Mouse (Mus musculus) ZHBTc4 (cell line): Measurements from ENCODE around the gene Slc25a28.

Experiments
- DNase-seq: peaks from one replicate; pipeline ENCODE4 v3.0.0-alpha.2; 2011; ENCODE audit warnings: low read depth, low spot score

The Slc25a28 gene

GRCm38 (mm10) chr19:43642843-43643242 is 31.8 kb downstream of the Slc25a28 start:
- DNase-seq, result peak; percentile 28

GRCm38 (mm10) chr19:43641833-43642232 is 32.8 kb downstream of the Slc25a28 start:
- no peak for DNase-seq

DNA sequence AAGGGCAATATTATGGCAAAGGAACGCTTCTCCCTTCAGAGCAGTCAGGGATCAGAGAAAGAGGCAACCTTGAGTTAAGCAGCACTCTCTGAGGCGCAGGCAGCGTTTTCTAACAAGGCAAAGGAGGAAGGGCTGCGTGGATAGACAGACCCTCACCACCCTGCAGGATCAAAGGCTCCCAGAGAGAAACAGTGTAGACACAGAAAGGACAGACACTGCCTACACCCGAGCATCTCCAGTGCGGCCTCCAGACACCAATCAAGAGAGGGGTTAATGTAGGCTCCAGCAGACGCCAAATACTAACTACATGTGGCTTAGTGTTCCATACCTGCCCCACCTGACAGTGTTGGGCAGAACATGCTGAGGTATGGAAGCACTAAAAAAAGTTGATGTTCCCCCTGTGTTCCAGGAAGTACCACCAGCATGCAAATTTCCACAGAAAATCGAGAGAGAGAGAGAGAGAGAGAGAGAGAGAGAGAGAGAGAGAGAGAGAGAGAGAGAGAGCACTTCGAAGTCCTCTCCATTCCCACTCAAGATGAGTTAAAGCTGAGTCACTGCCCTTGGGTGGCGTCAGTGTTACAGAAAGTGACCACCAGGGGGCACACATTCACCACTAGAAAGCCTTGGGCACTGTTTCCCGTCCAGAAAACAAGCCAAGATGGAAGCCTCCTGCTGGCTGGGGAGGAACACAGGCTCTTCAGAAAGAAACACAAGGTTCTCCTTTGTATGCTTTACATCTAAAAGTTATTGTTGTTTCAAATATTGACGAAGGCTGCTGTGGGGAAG is 44.0 kb downstream of the Slc25a28 start:
- peak; percentile 94 for DNase-seq

- DNase-seq, result no peak
Measured at GRCm38 (mm10) chr19:43629088-43629487, 45.6 kb downstream of the Slc25a28 start.

- peak; percentile 80 for DNase-seq
Measured at GRCm38 (mm10) chr19:43627345-43627744, 47.3 kb downstream of the Slc25a28 start.

DNA sequence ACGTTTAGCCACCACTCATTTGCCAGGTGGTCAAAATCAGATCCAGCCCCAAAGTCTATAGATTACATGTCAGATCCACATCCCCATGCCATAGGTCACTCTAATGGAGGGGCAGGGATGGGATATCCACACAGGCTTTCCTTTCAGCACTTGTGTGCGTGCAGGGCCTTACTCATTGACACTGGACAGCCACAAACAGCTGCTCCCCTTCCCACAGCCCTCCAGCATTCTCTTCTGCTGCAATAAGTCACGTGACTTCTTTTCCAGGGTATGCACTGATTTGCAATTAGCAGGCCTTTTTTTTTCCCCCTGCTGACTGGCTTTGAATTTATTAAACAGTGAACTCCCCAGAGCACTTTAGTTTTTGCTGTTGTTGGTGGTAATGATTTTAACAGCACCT is 48.5 kb downstream of the Slc25a28 start:
- DNase-seq, result no peak

GRCm38 (mm10) chr19:43623913-43624312 is 50.8 kb downstream of the Slc25a28 start:
- DNase-seq, result peak; percentile 67

- DNase-seq, result no peak
Measured at GRCm38 (mm10) chr19:43619916-43620479, 54.7 kb downstream of the Slc25a28 start.

GRCm38 (mm10) chr19:43618505-43619030 is 56.1 kb downstream of the Slc25a28 start:
- DNase-seq, result no peak

DNA sequence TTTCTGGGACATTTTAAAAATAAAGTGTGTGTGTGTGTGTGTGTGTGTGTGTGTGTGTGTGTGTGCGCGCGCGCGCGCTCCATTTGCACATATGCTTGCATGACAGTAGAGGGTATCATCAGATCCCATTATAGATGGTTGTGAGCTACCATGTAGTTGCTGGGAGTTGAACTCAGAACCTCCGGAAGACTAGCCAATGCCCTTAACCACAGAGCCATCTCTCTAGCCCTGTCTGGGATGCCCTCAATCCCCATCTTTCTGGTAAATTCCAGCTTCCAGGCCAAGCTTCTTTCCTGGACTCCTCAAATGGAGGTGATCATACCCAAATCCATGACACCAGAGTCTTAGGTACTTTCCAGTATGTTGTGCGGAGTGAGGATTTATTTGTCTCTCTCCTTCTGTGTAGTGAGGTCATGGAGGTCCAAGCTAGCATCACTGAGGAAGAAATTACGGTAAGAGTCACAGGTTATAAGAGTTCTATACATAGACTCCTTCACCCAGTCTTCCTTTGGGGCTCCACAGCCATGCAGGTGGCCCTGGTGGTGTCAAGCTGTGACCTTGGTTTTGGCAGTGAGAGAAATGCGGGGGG is 56.8 kb downstream of the Slc25a28 start:
- DNase-seq, result no peak

GRCm38 (mm10) chr19:43616889-43617288 is 57.8 kb downstream of the Slc25a28 start:
- peak; percentile 19 for DNase-seq

- DNase-seq, result peak; percentile 77
Measured at GRCm38 (mm10) chr19:43616415-43616861, 58.2 kb downstream of the Slc25a28 start.

- peak; percentile 38 for DNase-seq
Measured at GRCm38 (mm10) chr19:43615571-43616414, 58.9 kb downstream of the Slc25a28 start.

- peak; percentile 59 for DNase-seq
Measured at GRCm38 (mm10) chr19:43615074-43615445, 59.6 kb downstream of the Slc25a28 start.

DNA sequence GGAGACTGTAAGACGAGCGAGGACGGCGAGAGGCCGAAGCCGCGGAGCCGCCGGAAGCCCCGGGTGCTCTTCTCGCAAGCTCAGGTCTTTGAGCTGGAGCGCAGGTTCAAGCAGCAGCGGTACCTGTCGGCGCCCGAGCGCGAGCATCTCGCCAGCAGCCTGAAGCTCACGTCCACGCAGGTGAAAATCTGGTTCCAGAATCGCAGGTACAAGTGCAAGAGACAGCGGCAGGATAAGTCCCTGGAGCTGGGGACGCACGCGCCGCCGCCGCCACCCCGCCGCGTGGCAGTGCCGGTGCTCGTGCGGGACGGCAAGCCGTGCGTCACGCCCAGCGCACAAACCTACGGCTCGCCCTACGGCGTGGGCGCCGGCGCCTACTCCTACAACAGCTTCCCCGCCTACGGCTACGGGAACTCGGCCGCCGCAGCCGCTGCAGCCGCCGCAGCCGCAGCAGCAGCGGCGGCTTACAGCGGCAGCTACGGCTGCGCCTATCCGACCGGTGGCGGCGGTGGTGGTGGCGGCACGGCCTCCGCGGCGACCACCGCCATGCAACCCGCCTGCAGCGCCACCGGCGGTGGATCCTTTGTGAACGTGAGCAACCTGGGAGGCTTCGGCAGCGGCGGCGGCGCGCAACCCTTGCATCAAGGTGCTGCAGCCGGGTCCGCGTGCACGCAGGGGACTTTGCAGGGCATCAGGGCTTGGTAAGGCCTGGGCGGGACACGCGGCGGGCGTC is 60.2 kb downstream of the Slc25a28 start:
- peak; percentile 79 for DNase-seq
